Mouse (Mus musculus) heart, postnatal 25 days (tissue): ENCODE results near the gene Zfp110. TPM values are rescaled to one million over a fixed set of nuclear protein-coding genes. Genes with fewer than 3 reads are reported as not detected.
A peak's percentile ranks its signal among the peaks of the same experiment; 100 is the strongest.

Experiments used
- DNase-seq: peaks from one replicate; pipeline ENCODE4 v3.0.0; 2022; ENCODE audit warnings: low spot score
- intact Hi-C: fragments of 180-260 bp; cut with DNase I; formaldehyde crosslinking; loops from one replicate; pipeline ENCODE4 v1.15.1; 2025
- total RNA-seq, 2 experiments: library from RNA; stranded (reverse); gene quantifications; 2 replicates each; pipeline ENCODE4 v1.2.3; 2021

Zfp110 gene
- total RNA-seq, 2 experiments from 2014 or later: 14.1 to 16.3 TPM

GRCm38 (mm10) chr7:12887585-12887984, 53.0 kb downstream of the Zfp110 start:
- intact Hi-C loops: no loop called here

GRCm38 (mm10) chr7:12890928-12891327, 56.4 kb downstream of the Zfp110 start:
- intact Hi-C loops: no loop called here

More at GRCm38 (mm10) chr7:12887585-12887984, 53.0 kb downstream of the Zfp110 start:
- no peak for DNase-seq

GRCm38 (mm10) chr7:12891334-12891733, 56.8 kb downstream of the Zfp110 start:
- no peak for DNase-seq
- intact Hi-C loops: no loop called here

More at GRCm38 (mm10) chr7:12890928-12891327, 56.4 kb downstream of the Zfp110 start:
- DNase-seq: no peak

GRCm38 (mm10) chr7:12897655-12898410, 63.3 kb downstream of the Zfp110 start, which contains the start of gene Zscan22:
Zscan22 (plus strand) TSS chr7:12897815.
- intact Hi-C loops: loop anchor here (2.0 to 5.0 kb wide), 2 partner anchors 15 to 379 kb away; partner anchors contain the start of genes Lig1 and Zswim9
- DNase-seq: peak; percentile 85

Other genes starting within 250 kb of the Zfp110 start
- under 1 TPM in 1 of 2 experiments, not detected in 1; under 0.01 TPM for gene Vmn2r53, start 226.0 kb upstream of the Zfp110 start, total RNA-seq
- not detected for gene Vmn2r54, start 194.4 kb upstream of the Zfp110 start, total RNA-seq
- not detected for gene Vmn2r55, start 149.8 kb upstream of the Zfp110 start, total RNA-seq
- gene Vmn2r56, start 99.8 kb upstream of the Zfp110 start, total RNA-seq: not detected
- under 1 TPM; 0.48 to 0.91 TPM for gene Zscan18, start 31.1 kb upstream of the Zfp110 start, total RNA-seq
- 1 to 10 TPM; 6.6 to 7.1 TPM for gene Zfp329, start 15.9 kb upstream of the Zfp110 start, total RNA-seq
- gene Zfp128, start 46.4 kb downstream of the Zfp110 start, total RNA-seq: 1 to 10 TPM; 3.2 to 4.0 TPM
- 1 to 10 TPM; 5.2 to 6.2 TPM for gene Zscan22, start 63.1 kb downstream of the Zfp110 start, total RNA-seq
- gene Rps5, start 87.5 kb downstream of the Zfp110 start, total RNA-seq: 100 to 1,000 TPM; 507 to 542 TPM
- gene Rnf225, start 92.7 kb downstream of the Zfp110 start, total RNA-seq: under 1 TPM; 0.21 to 0.22 TPM
- gene Zfp324, start 131.1 kb downstream of the Zfp110 start, total RNA-seq: 1 to 10 TPM; 3.2 to 4.6 TPM
- gene Zfp446, start 143.1 kb downstream of the Zfp110 start, total RNA-seq: 1 to 10 TPM; 2.5 to 3.0 TPM
- not detected for gene Slc27a5, start 163.4 kb downstream of the Zfp110 start, total RNA-seq
- 10 to 100 TPM; 86.8 to 96.2 TPM for gene Trim28, start 164.4 kb downstream of the Zfp110 start, total RNA-seq
- 10 to 100 TPM in 1 of 2 experiments, 1 to 10 TPM in 1; 7.3 to 10.9 TPM for gene Zbtb45, start 175.3 kb downstream of the Zfp110 start, total RNA-seq
- gene Chmp2a, start 200.0 kb downstream of the Zfp110 start, total RNA-seq: 100 to 1,000 TPM; 120 to 122 TPM
- gene Ube2m, start 203.5 kb downstream of the Zfp110 start, total RNA-seq: 100 to 1,000 TPM; 190 to 199 TPM
- gene Mzf1, start 220.0 kb downstream of the Zfp110 start, total RNA-seq: under 1 TPM; 0.39 to 0.48 TPM